Mouse (Mus musculus): Measurements from ENCODE around the gene Ino80.

The Ino80 gene

DNA sequence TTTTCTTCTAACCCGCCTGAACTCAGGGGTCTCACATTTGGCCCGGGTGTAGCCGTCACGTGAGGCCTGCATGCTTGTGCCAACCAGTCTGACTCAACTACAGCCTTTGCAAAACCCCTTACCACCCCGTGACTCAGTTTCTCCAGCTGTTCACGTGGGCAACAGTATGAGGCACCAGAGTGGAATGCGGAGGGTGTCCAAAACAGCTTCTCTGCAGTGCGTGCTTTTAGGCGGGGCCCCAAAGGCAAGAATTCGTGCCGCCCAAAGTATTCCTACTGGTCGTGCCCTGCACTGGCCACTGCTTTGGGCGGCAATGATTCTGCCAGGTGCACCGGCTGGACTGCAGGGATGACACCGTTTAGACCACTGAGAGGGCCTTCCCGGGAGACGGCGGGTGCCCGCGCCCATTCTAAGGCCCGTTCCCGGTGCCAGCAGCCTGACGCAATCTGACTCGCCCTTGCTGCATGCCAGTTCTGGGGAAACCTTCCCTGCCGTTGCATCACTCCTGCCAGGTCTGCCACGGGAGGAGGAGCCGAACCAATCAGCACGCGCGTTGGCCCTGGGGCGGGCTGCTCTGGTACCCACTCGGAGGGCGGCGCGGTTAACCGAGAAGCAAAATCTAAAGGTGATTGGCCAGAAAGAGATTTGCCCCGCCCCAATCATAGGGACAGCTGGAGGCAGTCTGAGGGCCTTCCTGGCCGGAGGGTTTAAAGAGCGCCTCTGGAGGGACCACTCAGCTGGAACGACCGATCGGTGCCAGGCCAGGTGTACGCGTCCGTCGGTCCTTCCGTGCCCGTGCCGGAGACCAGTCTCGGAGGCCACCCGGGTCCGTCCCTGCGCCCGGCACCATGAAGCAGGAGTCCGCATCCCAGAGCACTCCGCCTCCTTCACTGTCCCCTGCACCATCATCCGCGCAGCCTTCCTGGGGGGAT lies 126.7 kb downstream of the Ino80 start, which contains the start of gene Chac1:
TSS of gene Chac1 (plus strand) at position 675 of the 932 bp plus-strand sequence.
- DNase-seq, result peak; percentile 91

DNA sequence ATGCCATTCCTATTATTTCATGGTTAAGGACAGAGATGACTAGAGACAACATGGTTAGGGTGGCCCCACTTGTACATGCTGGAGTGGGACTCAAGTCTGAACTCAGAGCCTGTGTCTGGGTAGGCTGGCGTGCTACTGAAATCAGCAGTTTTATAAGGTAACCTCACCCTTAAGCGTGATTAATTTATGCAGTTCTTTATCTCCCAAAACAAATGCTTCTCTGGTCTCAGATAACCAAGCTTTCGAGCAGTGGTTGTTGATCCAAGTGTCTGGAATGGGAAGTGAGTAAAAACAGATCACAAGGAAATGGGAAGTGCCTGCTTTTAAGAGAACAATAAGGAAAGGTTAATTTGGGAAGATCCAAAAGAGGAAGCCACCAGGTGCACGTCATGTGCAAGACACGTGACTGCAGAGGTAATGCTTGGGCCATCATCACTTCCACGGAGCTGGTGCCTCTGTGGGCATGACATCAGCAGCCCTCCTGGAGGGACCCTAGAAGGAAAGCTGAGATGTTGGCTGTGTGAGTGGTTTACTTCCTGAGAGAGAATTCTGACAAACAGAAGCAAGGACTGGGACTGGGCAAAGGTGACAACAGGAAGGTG lies 132.8 kb downstream of the Ino80 start:
- peak; percentile 53 for DNase-seq

DNA sequence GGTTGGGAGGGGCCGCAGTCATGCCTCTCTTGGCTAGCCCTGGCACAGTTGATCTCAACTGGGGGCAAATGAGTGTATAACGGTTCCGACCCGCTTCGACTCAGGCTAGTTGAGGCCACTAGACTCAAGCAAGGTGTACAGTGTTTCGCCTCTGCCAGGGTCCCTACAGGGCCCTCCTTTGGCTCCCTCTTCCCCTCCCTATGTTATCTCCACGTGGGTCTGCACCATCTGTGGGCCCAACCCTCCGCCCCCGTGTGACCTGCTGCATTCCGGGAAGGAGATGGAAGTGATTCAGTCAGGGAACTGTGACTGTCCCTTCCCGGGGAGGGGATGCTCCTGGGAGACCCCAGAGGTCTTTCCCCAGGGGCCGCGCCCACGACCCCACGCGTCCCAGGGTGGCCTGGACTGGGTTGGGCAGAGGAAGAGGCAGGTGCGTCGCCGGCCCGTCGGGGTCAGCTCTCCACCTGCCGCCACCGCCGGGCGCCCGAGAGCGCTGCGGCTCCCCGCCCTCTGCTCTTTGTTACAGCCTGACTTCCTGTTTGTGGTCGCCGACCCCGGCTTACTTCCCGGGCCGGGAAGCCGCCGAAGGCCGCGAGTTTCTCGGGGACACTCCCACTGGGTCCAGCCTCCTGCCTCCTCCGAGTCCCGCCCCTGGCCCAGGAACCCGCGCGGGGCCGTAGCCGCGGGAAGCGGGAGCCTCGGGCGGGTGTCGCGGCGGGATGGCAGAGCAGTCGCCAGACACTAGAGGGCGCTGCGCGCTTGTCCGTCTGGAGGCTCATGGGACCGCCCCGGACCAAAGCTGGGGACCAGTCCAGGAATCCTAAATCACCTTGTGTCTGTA lies 139.8 kb downstream of the Ino80 start:
- peak; percentile 92 for DNase-seq

DNA sequence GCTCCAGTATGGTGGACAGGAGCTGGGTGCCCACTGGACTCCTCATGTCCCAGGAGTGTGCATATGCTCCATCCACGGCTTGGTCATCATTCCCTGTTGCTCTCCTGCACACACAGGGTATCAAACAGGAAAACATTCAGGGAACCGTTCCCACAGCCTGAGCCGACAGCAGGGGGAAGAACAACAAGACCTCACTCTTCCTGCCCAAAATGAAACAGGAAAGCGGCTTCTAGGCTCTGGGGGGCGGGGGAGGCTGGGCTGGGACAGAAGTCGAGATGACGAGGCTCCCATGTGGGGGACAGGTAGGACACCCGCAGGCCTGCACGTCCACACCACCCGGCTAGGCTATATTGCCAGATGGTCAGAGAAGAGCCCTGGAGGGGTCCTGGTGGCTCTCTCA lies 141.0 kb downstream of the Ino80 start:
- DNase-seq, result no peak

DNA sequence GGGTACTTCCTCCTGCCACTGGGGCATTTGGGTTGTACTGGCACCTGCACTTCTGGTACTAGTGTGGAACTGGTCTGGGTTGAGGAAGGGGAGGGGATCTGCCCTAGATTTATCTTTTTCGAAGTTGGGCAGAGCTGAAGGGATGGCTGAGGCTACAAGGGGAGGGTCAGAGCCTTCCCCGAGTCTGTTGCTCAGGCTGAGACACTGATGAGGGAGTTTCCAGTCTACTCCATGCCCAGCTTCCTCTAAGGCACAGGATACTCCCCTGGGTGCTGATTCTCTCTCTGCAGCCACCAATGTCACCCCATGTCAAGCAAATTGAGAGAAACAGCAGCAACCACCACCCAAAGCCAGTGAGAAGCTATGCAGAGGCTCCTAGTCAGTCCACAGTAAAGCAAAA lies 141.5 kb downstream of the Ino80 start:
- no peak for DNase-seq

GRCm38 (mm10) chr2:119335535-119335934 lies 142.0 kb downstream of the Ino80 start:
- no peak for DNase-seq

GRCm38 (mm10) chr2:119334964-119335525 lies 142.4 kb downstream of the Ino80 start:
- no peak for DNase-seq

DNA sequence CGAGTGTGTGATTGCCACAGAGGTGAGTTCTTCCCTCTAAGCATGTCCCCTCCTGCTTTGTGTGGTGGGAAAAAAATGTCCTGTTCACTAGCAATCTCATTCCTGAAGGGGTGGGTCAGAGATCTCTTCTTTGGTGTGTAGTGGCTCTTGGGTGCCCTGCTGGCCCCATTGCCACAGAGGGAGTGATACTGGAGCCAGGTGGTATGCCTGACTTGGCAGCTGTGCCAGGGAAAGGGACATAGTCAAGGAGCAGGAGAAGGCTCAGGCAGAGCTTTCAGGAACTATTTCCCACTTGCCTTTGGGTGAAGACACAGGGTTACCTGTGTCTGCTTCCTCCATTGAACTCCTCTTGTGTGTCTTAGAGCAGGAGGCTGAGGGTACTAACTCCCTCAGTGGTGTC lies 143.4 kb downstream of the Ino80 start:
- no peak for DNase-seq

DNA sequence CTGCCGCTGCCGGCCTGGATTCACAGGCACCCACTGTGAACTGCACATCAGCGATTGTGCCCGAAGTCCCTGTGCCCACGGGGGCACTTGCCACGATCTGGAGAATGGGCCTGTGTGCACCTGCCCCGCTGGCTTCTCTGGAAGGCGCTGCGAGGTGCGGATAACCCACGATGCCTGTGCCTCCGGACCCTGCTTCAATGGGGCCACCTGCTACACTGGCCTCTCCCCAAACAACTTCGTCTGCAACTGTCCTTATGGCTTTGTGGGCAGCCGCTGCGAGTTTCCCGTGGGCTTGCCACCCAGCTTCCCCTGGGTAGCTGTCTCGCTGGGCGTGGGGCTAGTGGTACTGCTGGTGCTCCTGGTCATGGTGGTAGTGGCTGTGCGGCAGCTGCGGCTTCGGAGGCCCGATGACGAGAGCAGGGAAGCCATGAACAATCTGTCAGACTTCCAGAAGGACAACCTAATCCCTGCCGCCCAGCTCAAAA lies 145.3 kb downstream of the Ino80 start:
- DNase-seq, result no peak

GRCm38 (mm10) chr2:119330795-119331194 lies 146.7 kb downstream of the Ino80 start:
- no peak for DNase-seq

DNA sequence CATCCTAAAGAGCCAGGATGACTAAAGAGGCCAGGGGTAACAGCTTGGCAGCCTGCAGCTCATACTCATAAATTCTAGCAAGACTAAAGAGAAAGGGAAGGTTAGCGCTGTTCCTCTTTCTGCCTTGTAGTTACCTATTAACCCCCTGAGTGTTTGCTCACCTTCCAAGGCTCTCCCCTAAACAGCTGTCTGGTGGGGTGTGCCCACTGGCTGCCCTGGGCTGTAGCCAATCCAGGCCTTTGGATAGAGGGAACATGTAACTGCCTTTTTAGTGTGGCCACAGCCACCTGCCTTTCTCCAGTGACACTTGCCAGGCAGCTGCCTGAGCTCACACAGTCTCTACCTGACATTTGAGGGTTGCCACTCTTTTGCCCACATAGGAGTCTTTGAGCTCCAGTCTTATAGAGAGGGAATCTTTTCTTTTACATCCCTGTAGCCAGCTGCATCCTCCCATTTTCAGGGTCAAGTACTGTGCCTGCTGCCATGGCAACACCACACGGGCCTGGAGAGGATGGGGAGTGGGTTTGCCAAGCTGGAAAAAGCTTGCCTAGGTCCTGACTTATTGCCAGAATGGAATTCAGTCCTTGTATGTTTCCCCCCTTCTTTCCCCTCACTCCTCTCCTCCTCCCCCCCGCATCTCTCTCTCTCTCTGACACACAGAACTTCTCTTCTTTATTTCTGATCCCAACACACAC lies 148.2 kb downstream of the Ino80 start:
- no peak for DNase-seq

DNA sequence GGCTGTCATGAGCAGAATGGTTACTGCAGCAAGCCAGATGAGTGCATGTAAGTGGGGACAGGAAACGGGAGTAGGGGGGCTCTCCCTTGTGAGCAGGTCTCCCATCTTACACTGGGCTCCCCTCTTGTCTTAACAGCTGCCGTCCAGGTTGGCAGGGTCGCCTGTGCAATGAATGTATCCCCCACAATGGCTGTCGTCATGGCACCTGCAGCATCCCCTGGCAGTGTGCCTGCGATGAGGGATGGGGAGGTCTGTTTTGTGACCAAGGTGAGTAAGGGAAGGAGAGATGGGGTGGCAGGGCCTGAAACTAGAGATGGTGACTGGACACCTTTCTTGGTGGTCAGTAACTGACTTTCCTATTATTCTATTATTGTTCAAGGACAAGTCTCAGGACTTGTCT lies 148.9 kb downstream of the Ino80 start:
- no peak for DNase-seq

- no peak for DNase-seq
Measured at GRCm38 (mm10) chr2:119327942-119328526, 149.5 kb downstream of the Ino80 start.

DNA sequence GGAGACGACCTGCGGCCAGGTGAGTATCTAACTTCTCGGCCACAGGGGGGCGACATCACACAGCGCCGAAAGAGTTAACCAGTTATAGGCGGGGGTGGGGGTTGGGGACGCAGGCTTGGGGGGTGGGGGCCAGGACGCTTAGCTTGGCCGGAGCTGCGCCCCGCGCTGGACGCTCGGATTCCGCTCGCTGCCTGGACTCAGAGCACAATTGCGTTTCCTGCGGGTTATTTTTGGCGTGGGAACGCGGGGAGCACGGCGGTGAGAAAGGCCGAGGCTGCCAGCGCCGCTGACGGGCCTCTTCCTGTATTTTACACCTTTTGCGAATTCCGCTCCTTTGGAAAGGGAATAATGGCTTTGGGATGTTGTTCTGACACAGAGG lies 150.4 kb downstream of the Ino80 start:
- DNase-seq, result peak; percentile 79

DNA sequence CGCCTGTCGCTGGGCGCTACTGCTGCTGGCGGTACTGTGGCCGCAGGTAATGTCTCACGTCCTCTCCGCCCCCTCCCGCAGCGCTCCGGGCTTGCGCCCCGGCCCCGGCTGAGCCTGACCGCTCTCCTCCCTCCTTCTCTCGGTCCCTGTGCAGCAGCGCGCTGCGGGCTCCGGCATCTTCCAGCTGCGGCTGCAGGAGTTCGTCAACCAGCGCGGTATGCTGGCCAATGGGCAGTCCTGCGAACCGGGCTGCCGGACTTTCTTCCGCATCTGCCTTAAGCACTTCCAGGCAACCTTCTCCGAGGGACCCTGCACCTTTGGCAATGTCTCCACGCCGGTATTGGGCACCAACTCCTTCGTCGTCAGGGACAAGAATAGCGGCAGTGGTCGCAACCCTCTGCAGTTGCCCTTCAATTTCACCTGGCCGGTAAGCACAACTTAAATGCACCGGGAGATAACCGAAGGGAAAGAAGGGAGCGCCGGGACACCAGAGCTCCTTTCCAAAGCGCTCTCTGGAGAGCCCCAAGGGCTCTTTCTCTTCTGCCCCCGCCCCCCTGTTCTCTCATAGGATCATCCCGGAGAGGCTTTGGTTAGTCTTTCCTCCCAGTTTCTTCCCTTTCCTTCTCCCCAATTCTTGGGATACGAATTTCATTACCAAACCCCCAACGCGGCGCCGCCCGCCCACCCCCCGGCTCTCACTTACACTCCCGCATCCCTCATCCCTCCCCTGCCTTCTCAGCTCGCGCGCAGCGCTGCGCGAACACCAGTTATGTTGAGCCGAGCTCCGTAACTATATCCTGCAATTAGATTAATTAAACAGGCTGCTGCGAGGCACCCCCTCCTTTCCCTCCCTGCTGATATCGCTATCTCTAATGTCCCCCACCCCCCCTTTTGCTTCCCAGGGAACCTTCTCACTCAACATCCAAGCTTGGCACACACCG lies 151.1 kb downstream of the Ino80 start:
- no peak for DNase-seq

GRCm38 (mm10) chr2:119325568-119326143 lies 151.8 kb downstream of the Ino80 start, which contains the start of gene Dll4:
Gene Dll4 (plus strand): TSS chr2:119325784.
- peak; percentile 78 for DNase-seq

DNA sequence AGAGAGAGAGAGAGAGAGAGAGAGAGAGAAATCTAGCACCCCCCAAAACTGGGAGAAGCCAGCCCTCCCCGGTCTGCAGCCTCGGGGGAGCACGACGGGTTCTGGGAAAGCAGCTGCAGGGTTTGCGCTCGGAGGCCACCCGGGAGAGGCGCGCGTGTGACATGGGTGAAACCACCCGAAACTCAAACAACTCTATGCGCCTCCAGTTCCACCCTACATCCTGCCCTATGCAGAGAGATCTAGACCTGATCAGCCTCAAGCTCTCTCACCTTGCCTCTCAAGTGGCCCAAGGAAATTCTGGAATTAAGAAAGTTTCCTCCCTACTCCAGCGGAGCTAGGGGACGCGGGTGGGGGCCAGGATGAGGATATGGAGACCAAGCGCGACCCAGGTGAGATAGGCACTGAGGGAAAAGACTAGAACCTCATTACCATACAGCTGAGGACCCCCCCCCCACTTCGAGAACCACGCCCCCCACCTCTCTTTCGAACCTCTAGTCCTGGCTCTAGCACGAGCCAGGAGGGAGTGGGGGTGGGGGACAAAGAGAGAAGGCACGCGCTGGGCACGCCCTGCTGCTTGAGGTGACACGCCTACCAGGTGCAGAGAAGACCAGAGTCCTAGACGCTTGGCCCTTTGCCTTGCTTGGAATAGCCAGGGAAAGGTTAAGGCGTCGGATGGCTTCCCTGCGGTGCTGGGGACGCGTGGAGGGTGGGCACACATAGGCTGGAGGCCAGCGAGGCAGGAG lies 152.7 kb downstream of the Ino80 start:
- DNase-seq, result peak; percentile 74

GRCm38 (mm10) chr2:119323866-119324575 lies 153.5 kb downstream of the Ino80 start:
- DNase-seq, result no peak
